Mouse (Mus musculus): ENCODE results near the gene BC048562.

DNA sequence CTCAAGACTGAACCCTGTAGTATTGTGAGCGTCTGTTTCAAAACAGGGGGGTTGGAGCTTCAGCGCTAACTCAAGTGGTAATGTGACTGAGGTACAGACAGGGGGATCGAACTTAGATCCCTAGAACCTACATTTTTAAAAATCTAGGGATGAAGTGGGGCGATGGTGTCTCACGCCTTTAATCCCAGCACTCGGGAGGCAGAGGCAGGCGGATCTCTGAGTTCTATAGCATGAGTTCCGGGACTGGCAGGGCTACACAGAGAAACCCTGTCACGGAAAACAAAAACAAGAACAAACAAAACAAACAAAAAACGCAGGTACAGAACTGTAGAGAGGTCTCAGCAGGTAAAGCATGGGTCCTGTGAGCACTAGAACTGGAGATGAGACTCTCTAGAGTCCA, 20.7 kb downstream of the BC048562 start:
- TF ChIP-seq CTCF (IDR thresholded peaks at IDR 0.05; ENCODE audit: low read depth) (no peak), EP300 (IDR thresholded peaks at IDR 0.05; ENCODE audit: low read depth) (no peak)

Measured in liver, postnatal 0 days (tissue).